Mouse (Mus musculus) T-helper 17 cell (primary cell): ENCODE measurements at regions not wholly inside any gene's neighbourhood (a gene's known extent, or its start where the extent isn't known, plus 50 kb on each side); places are given as distances from the start of the nearest gene placed in this dataset.
"Not testable (repeated sequence)": the region's sequence is repeated elsewhere in the genome, so short reads cannot be mapped to it uniquely, and the experiment has no call there.

ENCODE experiments used
- in situ Hi-C, 2 experiments: fragments of 300-600 bp; cut with MboI, MseI; formaldehyde crosslinking; loops; 1 replicate in 1 of 2; 2 replicates in 1 of 2; pipeline ENCODE4 v1.15.1; 2025; ENCODE audit warnings: high pct_unique_total_duplicates in 2 of 2

GRCm38 (mm10) chr15:91916946-91917345 is 78.9 kb downstream of the Smgc start:
- in situ Hi-C loops: no loop called here

DNA sequence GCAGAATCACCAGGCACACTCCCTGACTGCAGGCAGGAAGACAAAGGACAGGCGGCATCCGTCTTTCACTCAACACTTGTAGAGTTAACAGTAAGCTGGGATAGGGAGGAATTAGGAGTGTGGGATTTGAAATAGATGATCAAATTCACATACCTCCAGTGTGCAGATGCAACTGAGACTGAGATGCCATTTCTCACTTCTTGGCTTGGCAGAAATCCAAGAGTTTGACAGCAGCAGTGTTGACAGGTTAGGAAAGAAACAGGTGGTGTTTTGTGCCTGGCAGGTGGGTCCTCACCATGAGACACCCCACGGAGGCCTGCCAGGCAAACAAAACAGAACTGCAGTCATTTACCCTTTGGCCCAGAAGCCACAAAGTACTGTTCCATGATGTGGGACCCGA is 79.8 kb downstream of the Smgc start:
- in situ Hi-C loops: no loop called here

- in situ Hi-C loops: loop anchor here in 1 of 2 experiments (5.0 kb wide), 1 partner anchor 107 kb away; no protein-coding TSS in a partner anchor
Measured at GRCm38 (mm10) chr15:91924542-91924941, 86.5 kb downstream of the Smgc start.

DNA sequence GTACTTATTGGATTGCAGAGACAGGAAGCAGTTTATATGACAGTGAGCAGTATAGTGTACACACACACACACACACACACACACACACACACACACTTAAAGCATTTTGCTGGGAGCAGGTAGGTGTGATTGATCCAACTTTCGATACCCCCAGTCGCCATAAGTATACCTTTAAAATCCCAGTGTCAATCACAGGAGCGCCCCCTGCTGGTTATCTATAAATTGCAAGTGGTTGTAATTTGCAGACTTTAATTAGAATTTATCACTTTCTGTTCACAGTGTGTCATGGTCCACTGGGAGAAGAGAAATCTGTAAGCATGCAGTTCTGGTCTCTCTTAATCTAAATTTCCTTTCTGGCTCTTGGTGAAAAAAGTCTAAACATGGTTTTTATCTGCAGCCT is 89.4 kb downstream of the Smgc start:
- in situ Hi-C loops: no loop called here

- in situ Hi-C loops: no loop called here
Measured at GRCm38 (mm10) chr15:91928511-91928910, 90.4 kb downstream of the Smgc start.

DNA sequence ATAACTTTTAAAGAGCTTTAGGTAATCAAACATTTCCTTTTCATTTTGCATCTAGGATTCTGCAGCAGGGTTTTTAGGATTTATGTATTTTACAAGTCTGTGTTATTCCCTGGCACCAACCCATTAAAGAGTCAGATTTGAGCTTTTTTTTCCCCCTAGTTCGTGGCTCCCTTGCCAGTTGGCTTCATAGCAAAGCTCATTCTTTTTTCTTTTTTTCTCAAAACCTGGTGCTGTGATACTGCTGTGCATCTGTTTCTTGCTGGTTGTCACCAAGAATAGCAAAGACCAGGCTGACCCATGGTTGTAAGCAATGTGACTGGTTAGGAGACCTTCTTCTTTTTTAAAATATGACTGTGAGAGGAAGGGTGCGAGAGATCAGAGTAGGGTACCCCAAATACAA is 93.7 kb upstream of the Cntn1 start:
- in situ Hi-C loops: no loop called here

GRCm38 (mm10) chr15:91965172-91965571 is 85.8 kb upstream of the Cntn1 start:
- in situ Hi-C loops: loop anchor here (5.0 kb wide), 1 partner anchor 267 kb away; no protein-coding TSS in a partner anchor

GRCm38 (mm10) chr15:91969378-91969777 is 81.6 kb upstream of the Cntn1 start:
- in situ Hi-C loops: loop anchor here (5.0 kb wide), 1 partner anchor 263 kb away; no protein-coding TSS in a partner anchor

- in situ Hi-C loops: no loop called here
Measured at GRCm38 (mm10) chr15:91971411-91971810, 79.6 kb upstream of the Cntn1 start.

DNA sequence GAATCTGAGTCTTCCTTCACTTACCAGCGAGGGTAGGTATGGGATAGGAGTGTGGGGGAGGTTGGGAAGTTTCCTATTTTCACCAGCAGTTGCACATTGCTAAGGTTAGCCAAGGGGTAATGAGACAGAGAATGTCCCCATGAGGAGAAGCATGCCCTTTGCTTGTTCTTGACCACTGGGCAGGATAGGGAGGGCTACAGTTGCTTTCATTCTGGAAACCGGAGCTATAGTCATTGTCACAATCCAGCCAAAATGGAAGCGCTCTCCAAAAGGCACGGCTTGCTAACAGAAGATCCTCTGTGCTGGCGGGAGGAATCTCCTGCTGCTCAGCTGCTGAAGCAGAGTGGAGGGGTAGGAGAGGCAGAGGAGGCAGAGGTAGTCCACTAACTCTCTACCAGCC is 79.1 kb upstream of the Cntn1 start:
- in situ Hi-C loops: no loop called here

DNA sequence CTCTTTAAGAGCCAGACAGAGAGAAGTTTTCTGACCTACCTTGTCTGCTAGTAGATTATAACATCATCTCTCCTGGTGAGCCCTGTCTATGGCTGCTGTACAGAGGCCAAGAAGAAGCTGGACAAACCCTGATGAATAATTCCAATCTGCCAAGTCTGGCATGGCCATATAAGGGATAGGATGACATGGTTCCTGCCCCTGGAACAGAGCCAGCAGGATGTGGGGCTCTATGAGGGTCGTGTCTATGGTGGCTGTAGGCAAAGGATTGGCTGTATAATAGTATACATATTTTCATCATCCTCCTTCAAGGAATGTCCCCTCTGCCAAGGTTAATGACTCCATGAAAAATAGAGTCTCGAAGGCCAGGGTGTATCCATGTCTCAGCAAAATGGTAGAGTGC is 75.4 kb upstream of the Cntn1 start:
- in situ Hi-C loops: no loop called here

DNA sequence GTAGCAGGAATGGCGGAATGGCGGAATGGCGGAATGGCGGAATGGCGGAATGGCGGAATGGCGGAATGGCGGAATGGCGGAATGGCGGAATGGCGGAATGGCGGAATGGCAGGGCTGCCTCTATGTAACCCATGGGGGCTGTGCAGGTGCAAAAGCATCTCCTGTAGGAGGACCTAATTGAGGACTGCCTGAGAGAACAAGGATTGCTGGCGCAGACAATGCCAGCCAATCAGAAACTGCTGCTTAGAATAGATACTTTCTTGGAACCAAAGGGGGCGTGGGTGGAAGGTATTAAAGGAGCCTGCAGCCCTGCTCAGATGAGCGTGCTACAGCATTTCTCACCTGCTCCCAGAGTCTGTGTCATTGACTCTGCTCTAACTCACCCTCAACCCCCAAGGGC is 67.8 kb upstream of the Cntn1 start:
- in situ Hi-C loops: not testable (repeated sequence)

DNA sequence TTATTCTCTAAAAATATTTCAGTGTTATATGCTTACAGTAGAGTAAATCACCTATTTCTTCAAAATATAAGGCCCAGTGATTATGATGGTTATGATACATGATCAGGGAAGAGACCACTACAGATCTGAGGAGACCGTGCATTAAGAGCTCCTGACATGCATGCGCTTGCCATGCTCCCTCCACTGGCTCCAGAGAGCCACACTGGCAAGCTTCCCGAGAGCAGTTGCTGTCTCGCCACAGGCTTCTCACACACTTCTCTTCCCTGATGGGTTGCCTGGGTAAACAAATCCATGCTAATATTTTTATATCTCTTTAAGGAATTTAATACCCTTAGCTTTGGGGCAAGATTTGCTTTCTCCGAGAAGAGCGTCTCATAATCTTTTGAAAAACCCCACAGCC is 50.9 kb upstream of the Cntn1 start:
- in situ Hi-C loops: no loop called here
